In genomic region chr9:121382568-121382967, GRCm38 (mm10) we compare ENCODE assay signal across 10 mouse cellular contexts.
DNase-seq lines count a peak whose midpoint lies in the region; ATAC-seq lines count a peak whose summit lies in the region.
"Had no signal": no experiment of that assay in that cellular context is flagged by ENCODE, and none has a peak within 500 bp of the region (broad histone marks: within the 10 kb centered on the region; RNA-seq: fewer than 3 reads in every experiment).

No protein-coding gene starts in this region.

- no peak overlapping the region for H3K4me3 ChIP-seq in hindbrain, embryonic 13.5 days
- H3K4me3 ChIP-seq in hindbrain, embryonic 14.5 days (replicated peaks; ENCODE audit: low read length) = no peak overlapping the region
- H3K4me3 ChIP-seq in midbrain, embryonic 11.5 days (ENCODE audit: low read depth, low read length) = no peak overlapping the region

- no peaks in the 10 kb centered on the region for H3K36me3 ChIP-seq in hindbrain, embryonic 13.5 days
- no peaks in the 10 kb centered on the region for H3K36me3 ChIP-seq in hindbrain, embryonic 14.5 days (replicated peaks; ENCODE audit: control insufficient read depth, insufficient read depth)
- H3K36me3 ChIP-seq in midbrain, embryonic 11.5 days (ENCODE audit: control insufficient read depth, insufficient read depth, low read length) = no peaks in the 10 kb centered on the region

- no peak overlapping the region for H3K4me2 ChIP-seq in hindbrain, embryonic 13.5 days
- H3K4me2 ChIP-seq in hindbrain, embryonic 14.5 days (replicated peaks) = no peak overlapping the region
- H3K4me2 ChIP-seq in midbrain, embryonic 11.5 days = no peak overlapping the region
- H3K4me2 ChIP-seq: lung, embryonic 14.5 days had no signal

- H3K27me3 ChIP-seq in hindbrain, embryonic 13.5 days = no peaks in the 10 kb centered on the region
- no peaks in the 10 kb centered on the region for H3K27me3 ChIP-seq in hindbrain, embryonic 14.5 days (ENCODE audit: control insufficient read depth, insufficient read depth, low read length)
- no peaks in the 10 kb centered on the region for H3K27me3 ChIP-seq in midbrain, embryonic 11.5 days (ENCODE audit: control insufficient read depth, insufficient read depth, low read length)

- no peak for DNase-seq in hindbrain, embryonic 14.5 days (ENCODE audit: low spot score)
- DNase-seq in cerebellum, adult 8-10 months = peak; percentile 71
- peak; percentile 61 for DNase-seq in lung, postnatal 14 days
- no peak for DNase-seq in midbrain, embryonic 11.5 days (ENCODE audit: low spot score, missing footprints)
- no peak for DNase-seq in MN1 (ENCODE audit: low spot score)
- DNase-seq: lung, embryonic 14.5 days; spleen, adult 18-20 months had no signal

- WGBS in hindbrain, embryonic 13.5 days = 88% methylated on average over 14 of the region's 14 CpGs
- WGBS in hindbrain, embryonic 14.5 days = 86% methylated on average over 14 of the region's 14 CpGs
- 91% methylated on average over 14 of the region's 14 CpGs for WGBS in midbrain, embryonic 11.5 days

- H3K9ac ChIP-seq in hindbrain, embryonic 13.5 days = no peak overlapping the region
- H3K9ac ChIP-seq in hindbrain, embryonic 14.5 days = no peak overlapping the region
- H3K9ac ChIP-seq in midbrain, embryonic 11.5 days (ENCODE audit: low read length) = no peak overlapping the region
- H3K9ac ChIP-seq: lung, embryonic 14.5 days had no signal

- ATAC-seq in hindbrain, embryonic 13.5 days (ENCODE audit: low FRiP score) = no peak
- ATAC-seq in hindbrain, embryonic 14.5 days (ENCODE audit: low FRiP score) = no peak
- peak; percentile 83 for ATAC-seq in granulocyte monocyte progenitor cell, adult 5-6 weeks (replicated peaks; ENCODE audit: poor library complexity, severe bottlenecking)
- no peak for ATAC-seq in erythroblast, adult 5-6 weeks (replicated peaks; ENCODE audit: low FRiP score, poor library complexity, severe bottlenecking)
- no peak for ATAC-seq in midbrain, embryonic 11.5 days (ENCODE audit: low FRiP score)

- no peaks in the 10 kb centered on the region for H3K9me3 ChIP-seq in hindbrain, embryonic 13.5 days
- H3K9me3 ChIP-seq in hindbrain, embryonic 14.5 days (ENCODE audit: control insufficient read depth, low read length) = no peaks in the 10 kb centered on the region
- H3K9me3 ChIP-seq in midbrain, embryonic 11.5 days (ENCODE audit: control insufficient read depth, low read length) = no peaks in the 10 kb centered on the region

- H3K27ac ChIP-seq in hindbrain, embryonic 13.5 days = peak overlapping the region; percentile 37; the same call in 1 of the 2 replicates
- no peak overlapping the region for H3K27ac ChIP-seq in hindbrain, embryonic 14.5 days
- no peak overlapping the region for H3K27ac ChIP-seq in midbrain, embryonic 11.5 days (ENCODE audit: low read depth, low read length)

- peaks cover 47% of the 10 kb centered on the region for H3K4me1 ChIP-seq in hindbrain, embryonic 13.5 days (replicated peaks)
- peaks cover 15% of the 10 kb centered on the region; the same call in 1 of the 2 replicates for H3K4me1 ChIP-seq in hindbrain, embryonic 14.5 days (replicated peaks; ENCODE audit: control insufficient read depth, insufficient read depth, low read length)
- no peaks in the 10 kb centered on the region for H3K4me1 ChIP-seq in midbrain, embryonic 11.5 days (ENCODE audit: control insufficient read depth, insufficient read depth, low read length)

Comparison
In these comparisons a context has a peak if more than half of its experiments do, and no peak if none do; other contexts are left out.
1. DNase-seq: peak in cerebellum, adult 8-10 months (single experiment) and lung, postnatal 14 days (single experiment); none in hindbrain, embryonic 14.5 days (single experiment), midbrain, embryonic 11.5 days (single experiment) and MN1 (single experiment).